Mouse (Mus musculus): Measurements from ENCODE around the gene Gxylt2. TPM values are rescaled to one million over a fixed set of nuclear protein-coding genes. Genes with fewer than 3 reads are reported as not detected.
A peak's percentile ranks its signal among the peaks of the same experiment; 100 is the strongest.

The Gxylt2 gene
- 5.0 and 6.3 TPM in 2 replicates for polyA plus RNA-seq (2015; fragmentation: Nextera tagmentation; extraction: Ambion mirVana)

- peaks cover 39% of the 10 kb centered on the region for H3K27me3 ChIP-seq
- no peaks in the 10 kb centered on the region for H3K36me3 ChIP-seq
- peak within 1 kb of the TSS; percentile 74 for H3K4me3 ChIP-seq
- H3K9ac ChIP-seq = peak within 1 kb of the TSS; percentile 72
- under 1% methylated on average over 62 of the region's 77 CpGs for WGBS
- peak within 1 kb of the TSS; percentile 43 for H3K27ac ChIP-seq
- ATAC-seq (replicated peaks; ENCODE audit: insufficient number of reproducible peaks, insufficient read depth, low FRiP score, low read depth) = peak; percentile 88
- peak within 1 kb of the TSS; percentile 98 for H3K4me2 ChIP-seq
- H3K9me3 ChIP-seq (replicated peaks) = no peaks in the 10 kb centered on the region
- peaks cover 19% of the 10 kb centered on the region for H3K4me1 ChIP-seq (replicated peaks)
Measured at GRCm38 (mm10) chr6:100704574-100705365, at the start of gene Gxylt2. Gxylt2 (plus strand) TSS chr6:100704734.

- 72% methylated on average over 5 of the region's 5 CpGs for WGBS
- peak overlapping the region; percentile 1; the same call in 1 of the 2 replicates for H3K27ac ChIP-seq
- ATAC-seq (replicated peaks; ENCODE audit: insufficient number of reproducible peaks, insufficient read depth, low FRiP score, low read depth) = peak; percentile 64; the same call in 1 of the 2 replicates
Measured at GRCm38 (mm10) chr6:100660395-100660794, 44.1 kb upstream of the Gxylt2 start.

GRCm38 (mm10) chr6:100662224-100662623 is 42.3 kb upstream of the Gxylt2 start:
- WGBS = 65% methylated on average over 6 of the region's 6 CpGs
- Histone ChIP-seq H3K4me3 (no peak overlapping the region), H3K9ac (no peak overlapping the region), H3K4me2 (no peak overlapping the region), H3K27me3 (no peaks in the 10 kb centered on the region), H3K4me1 (replicated peaks) (no peaks in the 10 kb centered on the region), H3K36me3 (peaks cover 13% of the 10 kb centered on the region; the same call in 1 of the 2 replicates), H3K9me3 (replicated peaks) (no peaks in the 10 kb centered on the region), H3K27ac (no peak overlapping the region)
- ATAC-seq (replicated peaks; ENCODE audit: insufficient number of reproducible peaks, insufficient read depth, low FRiP score, low read depth) = 0 out of 2 replicates have a peak, but pooled peaks have one; percentile 22

More at GRCm38 (mm10) chr6:100660395-100660794, 44.1 kb upstream of the Gxylt2 start:
- Histone ChIP-seq H3K4me1 (replicated peaks) (no peaks in the 10 kb centered on the region), H3K9me3 (replicated peaks) (no peaks in the 10 kb centered on the region), H3K4me2 (no peak overlapping the region), H3K36me3 (peaks cover 13% of the 10 kb centered on the region; the same call in 1 of the 2 replicates), H3K4me3 (no peak overlapping the region), H3K9ac (no peak overlapping the region), H3K27me3 (no peaks in the 10 kb centered on the region)

GRCm38 (mm10) chr6:100667644-100668043 is 36.9 kb upstream of the Gxylt2 start:
- 80% methylated on average over 8 of the region's 8 CpGs for WGBS
- Histone ChIP-seq H3K36me3 (peaks cover 13% of the 10 kb centered on the region; the same call in 1 of the 2 replicates), H3K4me1 (replicated peaks) (peaks cover 9% of the 10 kb centered on the region), H3K9ac (no peak overlapping the region), H3K9me3 (replicated peaks) (no peaks in the 10 kb centered on the region), H3K4me2 (no peak overlapping the region), H3K4me3 (no peak overlapping the region), H3K27ac (no peak overlapping the region), H3K27me3 (no peaks in the 10 kb centered on the region)
- ATAC-seq (replicated peaks; ENCODE audit: insufficient number of reproducible peaks, insufficient read depth, low FRiP score, low read depth) = no peak

- Histone ChIP-seq H3K36me3 (peaks cover 7% of the 10 kb centered on the region; the same call in 1 of the 2 replicates), H3K4me3 (no peak overlapping the region), H3K9ac (no peak overlapping the region), H3K27ac (no peak overlapping the region), H3K4me1 (replicated peaks) (peaks cover 9% of the 10 kb centered on the region), H3K9me3 (replicated peaks) (no peaks in the 10 kb centered on the region), H3K27me3 (no peaks in the 10 kb centered on the region), H3K4me2 (no peak overlapping the region)
- WGBS = 40% methylated on average over 2 of the region's 2 CpGs
- ATAC-seq (replicated peaks; ENCODE audit: insufficient number of reproducible peaks, insufficient read depth, low FRiP score, low read depth) = no peak
Measured at GRCm38 (mm10) chr6:100668858-100669257, 35.7 kb upstream of the Gxylt2 start.

GRCm38 (mm10) chr6:100670370-100670841 is 34.1 kb upstream of the Gxylt2 start:
- under 1% methylated on average over 32 of the region's 32 CpGs for WGBS
- Histone ChIP-seq H3K27ac (peak overlapping the region; percentile 42), H3K4me1 (replicated peaks) (peaks cover 9% of the 10 kb centered on the region), H3K9ac (peak overlapping the region; percentile 70), H3K9me3 (replicated peaks) (no peaks in the 10 kb centered on the region), H3K27me3 (no peaks in the 10 kb centered on the region), H3K4me3 (peak overlapping the region; percentile 79), H3K4me2 (peak overlapping the region; percentile 84), H3K36me3 (no peaks in the 10 kb centered on the region)
- ATAC-seq (replicated peaks; ENCODE audit: insufficient number of reproducible peaks, insufficient read depth, low FRiP score, low read depth) = 0 out of 2 replicates have a peak, but pooled peaks have one; percentile 22

- Histone ChIP-seq H3K9ac (peak within 1 kb of the TSS; percentile 70), H3K9me3 (replicated peaks) (no peaks in the 10 kb centered on the region), H3K27ac (peak within 1 kb of the TSS; percentile 42), H3K27me3 (no peaks in the 10 kb centered on the region), H3K4me3 (peak within 1 kb of the TSS; percentile 79), H3K4me1 (replicated peaks) (peaks cover 9% of the 10 kb centered on the region), H3K36me3 (no peaks in the 10 kb centered on the region), H3K4me2 (peak within 1 kb of the TSS; percentile 84)
- under 1% methylated on average over 49 of the region's 49 CpGs for WGBS
- peak; percentile 91 for ATAC-seq (replicated peaks; ENCODE audit: insufficient number of reproducible peaks, insufficient read depth, low FRiP score, low read depth)
Measured at GRCm38 (mm10) chr6:100670880-100671344, 33.6 kb upstream of the Gxylt2 start, which contains the start of gene Shq1. Shq1 (minus strand) TSS chr6:100671157.

- H3K27ac ChIP-seq = no peak overlapping the region
- H3K9me3 ChIP-seq (replicated peaks) = no peaks in the 10 kb centered on the region
- no peak for ATAC-seq (replicated peaks; ENCODE audit: insufficient number of reproducible peaks, insufficient read depth, low FRiP score, low read depth)
- H3K4me3 ChIP-seq = peak overlapping the region; percentile 79
- no peaks in the 10 kb centered on the region for H3K27me3 ChIP-seq
- H3K9ac ChIP-seq = peak overlapping the region; percentile 70; the same call in 1 of the 2 replicates
- H3K4me1 ChIP-seq (replicated peaks) = peaks cover 9% of the 10 kb centered on the region
- peak overlapping the region; percentile 84 for H3K4me2 ChIP-seq
- WGBS = 8% methylated on average over 7 of the region's 7 CpGs
- H3K36me3 ChIP-seq = no peaks in the 10 kb centered on the region
Measured at GRCm38 (mm10) chr6:100671401-100671800, 33.1 kb upstream of the Gxylt2 start.

- no peak overlapping the region for H3K27ac ChIP-seq
- no peaks in the 10 kb centered on the region for H3K36me3 ChIP-seq
- H3K4me1 ChIP-seq (replicated peaks) = peaks cover 9% of the 10 kb centered on the region
- H3K4me2 ChIP-seq = no peak overlapping the region
- no peak overlapping the region for H3K9ac ChIP-seq
- no peaks in the 10 kb centered on the region for H3K27me3 ChIP-seq
- ATAC-seq (replicated peaks; ENCODE audit: insufficient number of reproducible peaks, insufficient read depth, low FRiP score, low read depth) = no peak
- H3K9me3 ChIP-seq (replicated peaks) = no peaks in the 10 kb centered on the region
- 21% methylated on average over 6 of the region's 6 CpGs for WGBS
- H3K4me3 ChIP-seq = no peak overlapping the region
Measured at GRCm38 (mm10) chr6:100674974-100675373, 29.6 kb upstream of the Gxylt2 start.

- H3K36me3 ChIP-seq = no peaks in the 10 kb centered on the region
- H3K4me1 ChIP-seq (replicated peaks) = peaks cover 2% of the 10 kb centered on the region
- ATAC-seq (replicated peaks; ENCODE audit: insufficient number of reproducible peaks, insufficient read depth, low FRiP score, low read depth) = no peak
- H3K4me3 ChIP-seq = no peak overlapping the region
- no peak overlapping the region for H3K4me2 ChIP-seq
- H3K9me3 ChIP-seq (replicated peaks) = no peaks in the 10 kb centered on the region
- no peak overlapping the region for H3K9ac ChIP-seq
- 90% methylated on average over 7 of the region's 7 CpGs for WGBS
- no peak overlapping the region for H3K27ac ChIP-seq
- H3K27me3 ChIP-seq = no peaks in the 10 kb centered on the region
Measured at GRCm38 (mm10) chr6:100676461-100676860, 28.1 kb upstream of the Gxylt2 start.

GRCm38 (mm10) chr6:100678636-100679035 is 25.9 kb upstream of the Gxylt2 start:
- Histone ChIP-seq H3K27ac (no peak overlapping the region), H3K4me3 (no peak overlapping the region), H3K27me3 (no peaks in the 10 kb centered on the region), H3K9me3 (replicated peaks) (no peaks in the 10 kb centered on the region), H3K36me3 (no peaks in the 10 kb centered on the region), H3K4me2 (no peak overlapping the region), H3K9ac (no peak overlapping the region), H3K4me1 (replicated peaks) (no peaks in the 10 kb centered on the region)
- WGBS = 91% methylated on average over 2 of the region's 2 CpGs
- no peak for ATAC-seq (replicated peaks; ENCODE audit: insufficient number of reproducible peaks, insufficient read depth, low FRiP score, low read depth)
